Mouse (Mus musculus) heart, embryonic 14.5 days (tissue): ENCODE data around the gene Guca2b. TPM values are rescaled to one million over a fixed set of nuclear protein-coding genes. Genes with fewer than 3 reads are reported as not detected.

Experiments used
- ATAC-seq: fragments of 200-750 bp; cut with Nextera tagmentation; 2 replicates; pipeline ENCODE4 v1.8.0; 2017; ENCODE audit warnings: low read depth, moderate TSS enrichment; ENCODE audit not compliant: insufficient number of reproducible peaks, insufficient read depth, low FRiP score
- H3K27ac ChIP-seq, 2 experiments: fragments of 200-500 bp in 1 of 2; fragments of 300-500 bp in 1 of 2; sonication (generic) in 1 of 2; replicated peaks in 1 of 2; 2 replicates each; pipeline ENCODE4 v1.5.1; 2012 to 2014; ENCODE audit warnings: low read depth in 2 of 2, low read length in 2 of 2, control low read depth in 1 of 2, mild to moderate bottlenecking in 1 of 2, mixed read lengths in 1 of 2; ENCODE audit not compliant: control insufficient read depth in 1 of 2, insufficient read depth in 1 of 2
- H3K27me3 ChIP-seq: fragments of 300-500 bp; sonication (generic); 2 replicates; pipeline ENCODE4 v1.6.1; 2014; ENCODE audit warnings: mild to moderate bottlenecking, low read length, control low read depth; ENCODE audit not compliant: control insufficient read depth, insufficient read depth
- H3K36me3 ChIP-seq: fragments of 300-500 bp; sonication (generic); 2 replicates; pipeline ENCODE4 v1.6.1; 2014; ENCODE audit warnings: mild to moderate bottlenecking, control low read depth, low read length, mixed read lengths; ENCODE audit not compliant: control insufficient read depth, insufficient read depth
- H3K4me1 ChIP-seq, 2 experiments: fragments of 200-500 bp in 1 of 2; fragments of 300-500 bp in 1 of 2; sonication (generic) in 1 of 2; 2 replicates each; pipeline ENCODE4 v1.6.1; 2012 to 2014; ENCODE audit warnings: low read length in 2 of 2, control low read depth in 1 of 2, mixed read lengths in 1 of 2; ENCODE audit not compliant: control insufficient read depth in 2 of 2, insufficient read depth in 2 of 2
- H3K4me2 ChIP-seq: fragments of 300-500 bp; sonication (generic); 2 replicates; pipeline ENCODE4 v1.6.1; 2014; ENCODE audit warnings: mild to moderate bottlenecking, low read length
- H3K4me3 ChIP-seq, 2 experiments: fragments of 200-500 bp in 1 of 2; fragments of 300-500 bp in 1 of 2; sonication (generic) in 1 of 2; 2 replicates each; pipeline ENCODE4 v1.5.1; 2012 to 2014; ENCODE audit warnings: low read length in 2 of 2, mild to moderate bottlenecking in 2 of 2, control low read depth in 1 of 2, low read depth in 1 of 2, moderate library complexity in 1 of 2; ENCODE audit not compliant: control insufficient read depth in 1 of 2, insufficient read depth in 1 of 2
- H3K9ac ChIP-seq: fragments of 300-500 bp; sonication (generic); 2 replicates; pipeline ENCODE4 v1.6.1; 2014; ENCODE audit warnings: mild to moderate bottlenecking, low read length
- H3K9me3 ChIP-seq: fragments of 300-500 bp; sonication (generic); 2 replicates; pipeline ENCODE4 v1.6.1; 2016; ENCODE audit warnings: low read length, control low read depth; ENCODE audit not compliant: control insufficient read depth
- WGBS: fragments of 180-500 bp; shearing (Covaris S2); extraction: QIAGEN DNeasy Blood & Tissue Kit; methylation state at CpG from one replicate; pipeline ENCODE4 v1.1.7; 2014; 5-methylcytosine and 5-hydroxymethylcytosine counted together
- polyA plus RNA-seq: library from polyadenylated mRNA; unstranded; fragments of >200 nt; fragmentation: Nextera tagmentation; extraction: Ambion mirVana; gene quantifications from 2 replicates; pipeline ENCODE4 v1.2.1, GENCODE M21; 2014

The Guca2b gene
- polyA plus RNA-seq, 1 experiment from 2014 or later = not detected

DNA sequence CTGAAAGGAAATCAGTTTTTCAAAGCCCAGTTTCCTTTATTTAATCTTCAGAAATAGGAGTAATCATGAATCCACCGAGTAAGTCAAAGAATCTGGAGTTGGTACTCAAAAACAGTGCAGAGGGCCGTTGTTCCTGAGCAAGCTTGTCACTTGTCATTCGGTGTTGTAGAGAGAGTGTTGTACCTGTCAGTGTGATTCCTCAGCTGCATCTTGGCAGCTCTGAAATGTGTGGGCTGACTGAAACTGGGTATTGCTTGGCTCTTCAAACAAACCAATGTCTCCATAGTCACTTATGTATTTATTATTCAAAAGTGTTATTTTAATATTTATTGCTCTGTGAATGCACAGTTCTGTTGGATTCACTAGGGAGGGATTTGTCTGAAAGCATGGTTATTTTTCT, 31.9 kb downstream of the Guca2b start:
- Histone ChIP-seq H3K4me2 (no peak overlapping the region), H3K27ac (peak overlapping the region in 1 of 2 experiments; percentile 65; a peak in 1 of 4 replicates), H3K36me3 (peaks cover 62% of the 10 kb centered on the region), H3K9me3 (no peaks in the 10 kb centered on the region), H3K4me1 (peaks cover 16 to 28% of the 10 kb centered on the region in 2 experiments), H3K4me3 (no peak overlapping the region), H3K27me3 (no peaks in the 10 kb centered on the region), H3K9ac (no peak overlapping the region; the same call in 1 of the 2 replicates)
- ATAC-seq = no peak
- WGBS = 29% methylated on average over 3 of the region's 3 CpGs

DNA sequence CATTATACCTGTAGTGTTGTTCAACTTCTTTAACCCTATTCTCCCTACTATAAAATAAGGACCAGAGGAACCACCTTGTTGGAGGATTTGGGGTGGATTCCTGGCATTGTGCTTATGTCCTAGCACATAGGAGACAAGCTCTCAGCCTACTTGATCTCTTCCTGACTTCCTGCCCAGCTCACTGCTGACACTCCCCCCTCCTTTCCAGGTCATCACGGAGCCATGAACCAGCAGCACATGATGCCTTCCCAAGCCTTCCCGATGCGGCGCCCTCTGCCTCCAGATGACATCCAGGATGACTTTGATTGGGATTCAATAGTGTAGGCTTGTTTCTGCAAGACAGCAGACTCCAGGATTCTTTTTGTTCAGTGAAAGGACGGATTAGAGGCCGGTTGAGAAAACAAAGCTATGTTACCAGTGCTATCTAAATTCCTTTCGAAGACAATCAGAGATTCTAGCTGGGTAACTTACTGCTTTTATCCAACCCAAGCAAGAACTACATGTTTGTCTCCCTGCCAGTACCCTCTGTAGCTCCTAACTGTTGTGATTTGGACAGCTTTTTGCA, 32.6 kb downstream of the Guca2b start:
- Histone ChIP-seq H3K4me2 (no peak overlapping the region), H3K36me3 (peaks cover 69% of the 10 kb centered on the region), H3K4me1 (peaks cover 9 to 21% of the 10 kb centered on the region in 2 experiments), H3K9me3 (no peaks in the 10 kb centered on the region), H3K27ac (peak overlapping the region in 1 of 2 experiments; percentile 65; a peak in 2 of 4 replicates), H3K4me3 (no peak overlapping the region), H3K27me3 (no peaks in the 10 kb centered on the region), H3K9ac (peak overlapping the region; percentile 2; the same call in 1 of the 2 replicates)
- ATAC-seq = no peak
- WGBS = 43% methylated on average over 7 of the region's 7 CpGs

DNA sequence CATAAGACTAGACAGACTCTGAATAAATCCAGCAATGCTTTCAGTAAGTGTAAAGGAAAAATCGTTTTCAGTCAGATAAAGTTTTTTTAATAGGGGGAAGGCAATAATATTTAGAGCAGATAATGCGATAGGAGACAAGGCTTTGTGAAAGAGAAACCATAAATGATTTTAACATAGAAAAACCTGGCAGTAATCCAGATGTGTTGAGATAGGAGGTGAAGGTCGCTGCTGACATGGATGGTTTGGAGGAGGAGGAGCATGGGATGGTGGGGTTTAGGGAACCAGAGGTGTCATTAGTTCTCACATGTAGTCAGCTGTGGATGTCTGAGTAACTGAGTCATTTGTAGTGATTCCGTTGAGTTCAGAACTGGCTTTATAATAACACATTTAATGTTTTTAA, 44.0 kb downstream of the Guca2b start:
- no peak overlapping the region for H3K4me3 ChIP-seq
- H3K9ac ChIP-seq = no peak overlapping the region
- no peak for ATAC-seq
- no peaks in the 10 kb centered on the region for H3K9me3 ChIP-seq
- H3K36me3 ChIP-seq = peaks cover 35% of the 10 kb centered on the region
- H3K27me3 ChIP-seq = no peaks in the 10 kb centered on the region
- WGBS = 56% methylated on average over 4 of the region's 4 CpGs
- peaks cover 0 to 12% of the 10 kb centered on the region in 2 experiments; a peak in 3 of 4 replicates for H3K4me1 ChIP-seq
- H3K4me2 ChIP-seq = no peak overlapping the region
- H3K27ac ChIP-seq = no peak overlapping the region

DNA sequence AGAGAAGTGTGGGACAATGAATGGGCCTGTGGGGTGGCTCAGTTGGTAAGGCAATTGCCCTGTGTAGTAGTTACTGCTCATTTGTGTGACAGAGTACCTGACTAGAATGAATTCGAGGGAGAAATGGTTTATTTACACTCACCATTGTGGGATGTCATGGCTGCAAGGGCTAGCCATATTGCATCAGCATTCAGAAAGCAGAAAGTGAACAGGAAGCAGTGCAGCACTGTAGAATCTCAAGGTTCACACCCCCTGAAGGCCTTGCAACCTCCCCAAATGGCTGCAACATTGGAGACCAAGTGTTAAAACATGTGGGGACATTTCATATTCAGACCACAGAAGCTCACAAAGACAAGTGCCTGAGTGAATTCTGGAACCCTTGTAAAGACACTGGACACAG, 44.7 kb downstream of the Guca2b start:
- Histone ChIP-seq H3K27me3 (no peaks in the 10 kb centered on the region), H3K36me3 (peaks cover 28% of the 10 kb centered on the region), H3K9ac (no peak overlapping the region), H3K4me1 (peaks cover 2 to 19% of the 10 kb centered on the region in 2 experiments; a peak in 3 of 4 replicates), H3K4me2 (no peak overlapping the region), H3K27ac (0 out of 4 replicates have a peak overlapping the region, but pooled peaks of 1 of the 2 experiments have one; percentile 33), H3K4me3 (no peak overlapping the region), H3K9me3 (no peaks in the 10 kb centered on the region)
- WGBS = 69% methylated on average over 1 of the region's 1 CpGs
- ATAC-seq = no peak

DNA sequence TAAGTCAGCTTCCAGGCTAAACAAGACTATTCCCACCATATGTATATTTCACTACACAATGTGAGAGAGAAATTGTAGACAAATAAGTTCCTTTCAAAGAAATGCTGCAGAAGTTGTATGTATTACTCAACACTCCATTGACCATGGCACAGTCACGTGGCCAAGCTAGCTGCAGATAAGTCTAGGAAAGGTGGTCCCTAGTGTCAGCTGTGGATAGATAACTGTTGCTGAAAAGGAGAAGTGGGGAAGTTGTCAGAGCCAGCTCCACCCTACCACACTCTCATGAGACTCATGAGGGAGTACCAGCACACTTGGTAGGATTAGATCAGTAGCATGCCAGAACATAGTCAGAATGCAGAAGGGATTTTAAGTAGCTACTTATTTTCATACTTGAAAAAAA, 49.3 kb downstream of the Guca2b start:
- WGBS = 11% methylated on average over 1 of the region's 1 CpGs
- ATAC-seq = no peak
- no peaks in the 10 kb centered on the region for H3K27me3 ChIP-seq
- H3K4me3 ChIP-seq = no peak overlapping the region
- no peak overlapping the region for H3K4me2 ChIP-seq
- no peak overlapping the region for H3K9ac ChIP-seq
- H3K36me3 ChIP-seq = peaks cover 23% of the 10 kb centered on the region
- peaks cover 2 to 16% of the 10 kb centered on the region in 2 experiments; a peak in 3 of 4 replicates for H3K4me1 ChIP-seq
- H3K9me3 ChIP-seq = no peaks in the 10 kb centered on the region
- H3K27ac ChIP-seq = no peak overlapping the region

Other genes with a start within 250 kb of the Guca2b start
- 4.0 and 4.6 TPM in 2 replicates for gene Ccdc30, start 243.4 kb downstream of the Guca2b start, polyA plus RNA-seq
- gene Ppcs, start 236.5 kb downstream of the Guca2b start, polyA plus RNA-seq = 31.5 and 35.7 TPM in 2 replicates
- 0.31 and 0.45 TPM in 2 replicates for gene Zmynd12, start 236.1 kb downstream of the Guca2b start, polyA plus RNA-seq
- 5.7 TPM in 2 replicates for gene Rimkla, start 166.3 kb downstream of the Guca2b start, polyA plus RNA-seq
- gene Foxj3, start 122.0 kb downstream of the Guca2b start, polyA plus RNA-seq = 23.0 and 25.8 TPM in 2 replicates
- gene Frg2f1, start 119.4 kb downstream of the Guca2b start, polyA plus RNA-seq = 4.4 and 5.0 TPM in 2 replicates
- gene Guca2a, start 21.2 kb downstream of the Guca2b start, polyA plus RNA-seq = not detected in 2 replicates
- gene Hivep3, start 74.8 kb upstream of the Guca2b start, polyA plus RNA-seq = 6.2 and 6.8 TPM in 2 replicates